ENCODE assay signal across 16 mouse cellular contexts in the genomic region with DNA sequence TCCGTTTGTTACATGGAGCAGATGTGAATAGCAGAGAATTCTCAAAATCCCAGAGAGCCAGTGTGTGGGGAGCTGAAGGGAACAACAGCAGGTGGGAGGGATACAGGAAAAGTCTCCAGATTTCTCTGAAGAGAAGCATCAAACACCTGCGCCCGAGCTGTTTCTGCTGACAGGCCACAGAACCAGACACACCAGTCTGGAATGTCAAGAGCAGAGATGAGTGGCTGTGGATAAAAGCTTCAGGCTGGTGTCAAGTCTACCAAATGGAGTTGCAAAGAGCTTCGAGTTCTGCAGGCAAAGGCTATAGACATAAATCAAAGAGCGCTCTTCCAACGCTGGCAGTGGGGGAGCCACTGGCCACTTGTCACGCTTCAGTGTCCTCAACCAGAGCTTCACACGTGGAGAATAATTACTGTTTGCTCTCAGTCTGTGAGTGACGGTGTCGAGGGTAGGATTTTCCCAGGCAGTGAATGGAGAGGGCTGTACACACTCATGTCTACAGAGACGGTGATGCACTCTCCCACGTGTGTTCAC.
A peak's percentile ranks its signal among the peaks of the same experiment; 100 is the strongest.
DNase-seq lines count a peak whose midpoint lies in the region; ATAC-seq and TF ChIP-seq lines count a peak whose summit lies in the region.
"Had no signal": no experiment of that assay in that cellular context is flagged by ENCODE, and none has a peak within 500 bp of the region (broad histone marks: within the 10 kb centered on the region; RNA-seq: fewer than 3 reads in every experiment).

No protein-coding gene starts in this region.

- H3K4me2 ChIP-seq in intestine, embryonic 14.5 days (ENCODE audit: low read length) = no peak overlapping the region
- H3K4me2 ChIP-seq in intestine, embryonic 15.5 days (replicated peaks) = no peak overlapping the region
- H3K4me2 ChIP-seq: stomach, embryonic 15.5 days had no signal

- 27% methylated on average over 12 of the region's 12 CpGs for WGBS in intestine, embryonic 14.5 days
- WGBS in intestine, embryonic 15.5 days = 29% methylated on average over 12 of the region's 12 CpGs
- WGBS in heart, adult 2 months = 50% methylated on average over 12 of the region's 12 CpGs

- no peak for TF ChIP-seq EP300 in heart, adult 2 months (IDR thresholded peaks at IDR 0.05; ENCODE audit: insufficient read depth, low read depth, low read length)

- H3K9ac ChIP-seq in intestine, embryonic 14.5 days (ENCODE audit: low read length) = no peak overlapping the region
- no peak overlapping the region for H3K9ac ChIP-seq in intestine, embryonic 15.5 days
- no peak overlapping the region for H3K9ac ChIP-seq in heart, adult 2 months (ENCODE audit: low read depth, low read length)
- H3K9ac ChIP-seq: liver, embryonic 14.5 days; stomach, embryonic 15.5 days had no signal

- no peaks in the 10 kb centered on the region for H3K9me3 ChIP-seq in intestine, embryonic 14.5 days (ENCODE audit: control insufficient read depth, low read length)
- no peaks in the 10 kb centered on the region for H3K9me3 ChIP-seq in intestine, embryonic 15.5 days
- H3K9me3 ChIP-seq: stomach, embryonic 15.5 days had no signal

- 0 out of 2 replicates have a peak, but pooled peaks have one; percentile 27 for ATAC-seq in intestine, embryonic 14.5 days (replicated peaks; ENCODE audit: low FRiP score, low TSS enrichment, low read depth)
- no peak for ATAC-seq in intestine, embryonic 15.5 days
- ATAC-seq: CD4-positive, CD25-positive, alpha-beta regulatory T cell, adult 4 months; Patski had no signal

- no peak overlapping the region for H3K4me3 ChIP-seq in intestine, embryonic 14.5 days (ENCODE audit: low read depth, low read length)
- H3K4me3 ChIP-seq in intestine, embryonic 15.5 days (replicated peaks) = no peak overlapping the region
- H3K4me3 ChIP-seq in heart, adult 2 months = no peak overlapping the region
- H3K4me3 ChIP-seq: erythroblast, embryonic 14.5 days; stomach, embryonic 15.5 days had no signal

- H3K4me1 ChIP-seq in intestine, embryonic 14.5 days (replicated peaks; ENCODE audit: control insufficient read depth, insufficient read depth, low read length) = peaks cover 7% of the 10 kb centered on the region; the same call in 1 of the 2 replicates
- no peaks in the 10 kb centered on the region for H3K4me1 ChIP-seq in intestine, embryonic 15.5 days (replicated peaks)
- no peaks in the 10 kb centered on the region for H3K4me1 ChIP-seq in heart, adult 2 months (ENCODE audit: control insufficient read depth, insufficient read depth, low read length)

- no peaks in the 10 kb centered on the region for H3K36me3 ChIP-seq in intestine, embryonic 14.5 days (ENCODE audit: control insufficient read depth, insufficient read depth, low read length)
- no peaks in the 10 kb centered on the region for H3K36me3 ChIP-seq in intestine, embryonic 15.5 days
- H3K36me3 ChIP-seq in heart, adult 2 months (ENCODE audit: control insufficient read depth, insufficient read depth, low read length) = no peaks in the 10 kb centered on the region
- H3K36me3 ChIP-seq: stomach, embryonic 15.5 days had no signal

- no peaks in the 10 kb centered on the region for H3K79me2 ChIP-seq in heart, adult 2 months (replicated peaks; ENCODE audit: control insufficient read depth, insufficient read depth, low read length)

- intact Hi-C loops in heart, adult 2 months (cut with DNase I) = no loop called here
- intact Hi-C loops in left cerebral cortex, postnatal 4 days (cut with DNase I) = no loop called here

- no peak for TF ChIP-seq POLR2A in heart, adult 2 months (IDR thresholded peaks at IDR 0.05; ENCODE audit: insufficient read depth, low read depth, low read length)

- no peaks in the 10 kb centered on the region for H3K27me3 ChIP-seq in intestine, embryonic 14.5 days (replicated peaks; ENCODE audit: control insufficient read depth, insufficient read depth, low read length)
- no peaks in the 10 kb centered on the region for H3K27me3 ChIP-seq in intestine, embryonic 15.5 days (replicated peaks)
- no peaks in the 10 kb centered on the region for H3K27me3 ChIP-seq in heart, adult 2 months (ENCODE audit: control insufficient read depth, insufficient read depth, low read length)
- H3K27me3 ChIP-seq: stomach, embryonic 15.5 days had no signal

- no peak overlapping the region for H3K27ac ChIP-seq in intestine, embryonic 14.5 days (ENCODE audit: low read depth)
- H3K27ac ChIP-seq in intestine, embryonic 15.5 days = no peak overlapping the region
- H3K27ac ChIP-seq in heart, adult 2 months = no peak overlapping the region
- H3K27ac ChIP-seq: liver, embryonic 14.5 days; stomach, embryonic 15.5 days had no signal

- TF ChIP-seq CTCF in heart, adult 2 months (IDR thresholded peaks at IDR 0.05) = no peak

- DNase-seq in intestine, embryonic 14.5 days (ENCODE audit: low spot score) = no peak
- DNase-seq in right cerebral cortex, adult 18-20 months = peak; percentile 37
- no peak for DNase-seq in right cerebral cortex, postnatal 4 days
- DNase-seq in kidney, postnatal 4 days = peak; percentile 20 to 55
- DNase-seq in telencephalon, adult 2 months (ENCODE audit: low read depth, low spot score) = peak; percentile 60
- no peak for DNase-seq in heart, adult 2 months
- no peak for DNase-seq in left cerebral cortex, postnatal 4 days
- DNase-seq: adrenal gland, postnatal 10 days; cerebellum, adult 2 months; gastrocnemius, postnatal 36 days had no signal

Comparison
In these comparisons a context has a peak if more than half of its experiments do, and no peak if none do; other contexts are left out.
1. DNase-seq: peak in right cerebral cortex, adult 18-20 months (single experiment), kidney, postnatal 4 days (2 of 2) and telencephalon, adult 2 months (single experiment); none in intestine, embryonic 14.5 days (single experiment), right cerebral cortex, postnatal 4 days (single experiment), heart, adult 2 months (0 of 2) and left cerebral cortex, postnatal 4 days (single experiment).